Mouse (Mus musculus) liver, adult (tissue): ENCODE results near the gene Zfp334.

Experiments
- GATA4 ChIP-seq: IDR thresholded peaks from 2 replicates; pipeline ENCODE4 v1.6.1; 2014; ENCODE audit warnings: mild to moderate bottlenecking, low read length; ENCODE audit not compliant: insufficient replicate concordance

Gene Zfp334

GRCm38 (mm10) chr2:165349466-165349865, 38.6 kb downstream of the Zfp334 start:
- no peak for TF ChIP-seq GATA4

- no peak for TF ChIP-seq GATA4
Measured at GRCm38 (mm10) chr2:165346180-165346579, 41.9 kb downstream of the Zfp334 start.

GRCm38 (mm10) chr2:165337191-165337590, 50.9 kb downstream of the Zfp334 start:
- TF ChIP-seq GATA4 = no peak

GRCm38 (mm10) chr2:165332610-165333210, 55.3 kb downstream of the Zfp334 start:
- no peak for TF ChIP-seq GATA4

GRCm38 (mm10) chr2:165329703-165330102, 58.4 kb downstream of the Zfp334 start:
- TF ChIP-seq GATA4 = no peak

GRCm38 (mm10) chr2:165328746-165329145, 59.3 kb downstream of the Zfp334 start:
- no peak for TF ChIP-seq GATA4

- no peak for TF ChIP-seq GATA4
Measured at GRCm38 (mm10) chr2:165327386-165327785, 60.7 kb downstream of the Zfp334 start.

- TF ChIP-seq GATA4 = no peak
Measured at GRCm38 (mm10) chr2:165326304-165327190, 61.5 kb downstream of the Zfp334 start, which contains the start of gene Elmo2. Gene Elmo2 (minus strand): TSS chr2:165326479.

- no peak for TF ChIP-seq GATA4
Measured at GRCm38 (mm10) chr2:165325521-165326303, 62.3 kb downstream of the Zfp334 start.
